Mouse (Mus musculus): ENCODE measurements around the gene Nfatc4.

Gene Nfatc4

DNA sequence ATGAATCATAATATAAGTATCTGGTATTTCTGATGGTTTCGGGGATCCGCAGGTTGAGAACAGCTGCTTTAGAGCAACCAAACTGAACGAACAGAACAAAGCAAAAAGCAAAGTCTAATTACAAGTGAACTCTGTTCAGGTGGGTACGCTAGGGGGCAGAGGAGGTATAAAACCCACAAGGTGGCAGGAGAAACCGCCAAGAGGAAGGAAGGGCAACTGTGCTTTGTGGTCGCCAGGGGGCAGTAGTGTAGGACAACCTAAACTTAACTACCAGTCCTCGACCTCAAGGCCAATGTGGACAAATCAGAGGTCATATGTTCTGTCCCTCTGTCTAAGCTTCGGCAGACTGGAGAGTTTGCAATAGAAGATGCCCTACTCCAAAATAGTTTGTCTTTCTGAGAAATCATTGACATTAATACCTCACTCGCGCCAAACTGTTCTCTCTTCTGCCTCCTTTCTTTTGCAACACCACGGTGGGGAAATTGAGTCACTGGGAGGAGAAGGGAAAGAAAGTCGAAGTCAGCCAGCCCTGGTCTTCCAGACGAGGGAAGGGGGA lies 431 bp upstream of the Nfatc4 start:
- DNase-seq (ENCODE audit: low read depth) = peak; percentile 96

DNA sequence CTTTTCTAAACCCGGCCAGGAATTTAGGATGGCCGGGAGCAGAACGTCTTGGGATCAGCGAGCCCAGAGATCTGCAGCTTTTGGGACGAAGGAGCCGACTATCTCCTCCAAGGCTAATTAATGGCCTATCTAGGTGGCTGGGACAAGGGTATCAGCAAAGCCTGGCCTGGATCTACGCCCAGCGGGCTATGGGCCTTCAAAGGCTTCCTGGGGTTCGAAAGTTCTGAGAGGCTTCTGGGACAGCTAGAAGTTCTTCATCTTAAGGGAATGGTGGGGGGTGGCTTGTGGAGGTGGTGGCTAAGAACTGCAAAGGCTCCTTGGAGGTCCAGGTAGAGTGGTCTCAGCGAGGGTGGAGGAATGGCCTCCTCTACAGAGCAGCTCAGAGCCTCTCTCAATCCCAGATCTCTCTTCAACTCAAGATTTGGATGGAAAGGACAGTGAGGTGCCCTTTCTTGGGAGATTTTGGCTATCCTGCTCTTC lies 1.1 kb downstream of the Nfatc4 start:
- no peak for DNase-seq (ENCODE audit: low read depth)

DNA sequence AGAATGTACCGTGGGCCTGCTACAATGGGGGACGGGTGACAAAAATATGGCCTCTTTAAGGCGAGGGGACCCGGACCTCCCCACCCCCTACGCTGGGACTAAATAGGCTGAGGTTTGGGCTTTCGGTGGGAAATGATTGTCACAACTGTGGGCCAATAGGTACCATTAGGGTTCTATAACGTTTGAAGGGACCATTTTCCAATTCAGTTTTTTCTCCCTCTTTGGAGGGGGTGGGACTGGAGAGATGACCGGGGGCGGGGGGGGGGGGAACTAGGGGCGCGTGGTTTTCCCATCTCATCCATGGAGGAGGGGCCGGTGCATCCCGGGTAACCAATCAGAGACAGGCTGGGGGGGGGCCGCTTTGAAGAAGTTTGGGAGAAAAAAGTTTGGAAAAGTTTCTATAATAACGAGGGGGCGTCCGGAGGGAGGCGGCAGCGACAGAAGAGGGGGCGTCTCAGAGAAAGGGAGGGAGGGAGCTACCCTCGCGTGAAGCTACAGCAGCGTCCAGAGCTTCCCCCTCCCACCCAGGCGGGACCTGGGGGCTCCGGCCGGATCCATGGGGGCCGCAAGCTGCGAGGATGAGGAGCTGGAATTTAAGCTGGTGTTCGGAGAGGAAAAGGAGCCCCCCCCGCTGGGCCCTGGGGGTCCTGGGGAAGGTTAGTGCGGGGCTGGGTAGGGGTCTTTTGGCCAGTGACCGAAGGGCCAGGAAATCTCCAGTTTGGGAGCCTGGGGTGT lies 1.7 kb downstream of the Nfatc4 start:
- peak; percentile 43 for DNase-seq (ENCODE audit: low read depth)

DNA sequence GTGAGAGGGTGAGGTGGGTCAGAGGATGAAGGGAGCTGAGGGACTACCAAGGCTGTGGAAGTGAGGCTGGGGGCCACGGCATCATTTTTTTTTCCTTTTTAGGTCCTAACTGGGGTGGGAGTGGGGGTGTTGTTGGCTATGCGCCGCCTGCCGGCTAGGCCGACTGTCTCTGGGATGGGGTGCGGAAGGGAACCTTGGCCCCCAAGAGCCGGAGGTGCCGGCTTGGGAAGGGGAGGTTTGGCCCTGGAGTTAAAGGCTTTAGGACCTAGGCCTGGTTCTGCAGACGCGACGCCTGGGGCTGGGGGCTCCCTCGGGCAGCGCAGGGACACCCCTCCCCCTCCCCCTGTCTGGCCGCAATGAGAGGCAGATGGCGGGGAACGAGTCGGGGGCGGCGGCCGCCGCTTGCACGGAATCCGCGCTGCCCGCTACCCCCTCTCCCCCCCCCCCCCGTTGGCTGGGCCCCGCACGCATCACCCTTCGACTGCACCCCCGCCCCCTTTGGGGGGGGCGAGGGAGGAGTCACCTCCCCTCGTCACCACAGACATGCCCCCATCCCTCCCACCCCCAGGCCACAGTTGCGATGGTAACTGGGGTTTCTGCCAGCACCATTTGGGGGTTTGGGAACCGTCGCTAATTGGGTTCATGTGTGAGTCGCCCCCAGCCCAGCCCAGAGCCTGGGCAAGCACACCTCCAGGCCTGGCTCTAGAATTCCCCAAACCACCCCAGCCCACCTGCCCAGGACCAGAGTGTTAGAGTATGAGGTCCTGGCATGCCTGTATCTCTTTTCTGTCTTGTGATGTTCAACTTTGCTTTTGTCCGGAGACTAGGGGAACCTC lies 2.5 kb downstream of the Nfatc4 start:
- peak; percentile 40 for DNase-seq (ENCODE audit: low read depth)

DNA sequence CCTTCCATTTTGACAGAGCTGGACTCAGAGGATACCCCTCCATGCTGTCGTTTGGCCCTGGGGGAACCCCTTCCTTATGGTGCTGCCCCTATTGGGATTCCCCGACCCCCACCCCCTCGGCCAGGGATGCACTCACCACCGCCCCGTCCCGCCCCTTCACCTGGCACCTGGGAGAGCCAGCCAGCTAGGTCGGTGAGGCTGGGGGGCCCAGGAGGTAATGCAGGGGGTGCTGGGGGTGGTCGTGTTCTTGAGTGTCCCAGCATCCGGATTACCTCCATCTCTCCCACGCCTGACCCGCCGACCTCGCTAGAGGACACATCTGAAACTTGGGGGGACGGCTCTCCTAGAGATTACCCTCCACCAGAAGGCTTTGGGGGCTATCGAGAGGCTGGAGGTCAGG lies 3.2 kb downstream of the Nfatc4 start:
- DNase-seq (ENCODE audit: low read depth) = no peak

DNA sequence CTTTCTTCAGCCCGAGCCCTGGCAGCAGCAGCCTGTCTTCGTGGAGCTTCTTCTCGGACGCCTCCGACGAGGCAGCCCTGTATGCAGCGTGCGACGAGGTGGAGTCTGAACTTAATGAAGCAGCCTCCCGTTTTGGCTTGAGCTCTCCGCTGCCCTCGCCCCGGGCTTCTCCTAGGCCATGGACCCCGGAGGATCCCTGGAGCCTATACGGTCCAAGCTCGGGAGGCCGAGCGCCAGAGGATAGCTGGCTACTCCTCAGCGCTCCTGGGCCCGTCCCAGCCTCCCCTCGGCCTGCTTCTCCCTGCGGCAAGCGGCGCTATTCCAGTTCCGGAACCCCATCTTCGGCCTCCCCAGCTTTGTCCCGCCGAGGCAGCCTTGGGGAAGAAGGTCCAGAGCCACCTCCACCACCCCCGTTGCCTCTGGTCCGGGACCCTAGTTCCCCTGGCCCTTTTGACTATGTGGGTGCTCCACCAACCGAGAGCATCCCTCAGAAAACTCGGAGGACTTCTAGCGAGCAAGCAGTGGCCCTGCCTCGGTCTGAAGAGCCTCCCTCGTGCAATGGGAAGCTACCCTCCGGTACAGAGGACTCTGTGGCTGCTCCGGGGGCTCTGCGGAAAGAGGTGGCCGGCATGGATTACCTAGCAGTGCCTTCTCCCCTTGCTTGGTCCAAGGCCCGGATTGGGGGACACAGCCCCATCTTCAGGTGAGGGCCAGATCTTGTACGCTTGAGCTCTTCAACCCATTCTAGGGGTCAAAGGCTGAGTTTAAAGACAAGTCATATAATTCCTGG lies 3.8 kb downstream of the Nfatc4 start:
- DNase-seq (ENCODE audit: low read depth) = no peak

DNA sequence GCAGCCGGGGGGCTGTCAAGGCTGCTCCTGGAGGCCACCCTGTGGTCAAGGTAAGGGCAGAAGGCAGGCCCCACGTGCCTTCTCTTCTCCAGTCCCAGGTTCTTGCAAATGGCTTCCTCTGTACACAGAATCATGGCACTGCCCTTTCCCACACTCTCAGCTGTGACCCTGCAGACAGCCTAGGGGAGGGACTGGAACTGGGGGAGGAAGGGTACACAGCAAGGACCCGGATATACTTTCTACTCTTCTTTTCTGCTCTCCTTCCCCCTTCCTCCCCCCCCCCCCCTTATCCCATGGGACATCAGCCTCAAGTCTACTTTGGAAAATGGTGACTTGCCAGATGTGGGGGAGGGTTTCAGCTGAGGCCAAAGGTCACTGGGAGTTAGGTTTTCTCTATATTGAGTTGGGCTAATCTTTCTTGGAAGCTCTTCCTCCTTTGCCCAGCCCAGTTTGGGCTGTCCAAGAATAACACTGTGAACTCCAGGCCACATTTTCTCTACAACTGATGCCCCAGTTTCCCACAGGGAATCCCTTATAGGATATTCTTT lies 5.8 kb downstream of the Nfatc4 start:
- no peak for DNase-seq (ENCODE audit: low read depth)

DNA sequence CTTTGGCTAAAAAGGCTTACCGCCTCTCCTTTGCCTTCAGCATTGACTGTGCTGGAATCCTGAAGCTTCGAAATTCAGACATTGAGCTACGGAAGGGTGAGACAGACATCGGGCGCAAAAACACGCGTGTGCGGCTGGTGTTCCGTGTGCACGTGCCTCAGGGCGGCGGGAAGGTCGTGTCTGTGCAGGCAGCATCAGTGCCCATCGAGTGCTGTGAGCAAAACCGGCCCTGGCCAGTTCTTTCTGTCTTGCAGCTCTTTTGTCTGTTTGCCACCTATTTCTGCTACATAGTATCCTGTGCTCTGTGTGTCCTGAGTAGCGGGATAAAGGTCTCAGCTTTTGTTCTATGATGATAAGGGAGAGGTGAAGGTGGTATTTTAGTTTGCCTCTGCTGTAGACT lies 6.9 kb downstream of the Nfatc4 start:
- DNase-seq (ENCODE audit: low read depth) = no peak

DNA sequence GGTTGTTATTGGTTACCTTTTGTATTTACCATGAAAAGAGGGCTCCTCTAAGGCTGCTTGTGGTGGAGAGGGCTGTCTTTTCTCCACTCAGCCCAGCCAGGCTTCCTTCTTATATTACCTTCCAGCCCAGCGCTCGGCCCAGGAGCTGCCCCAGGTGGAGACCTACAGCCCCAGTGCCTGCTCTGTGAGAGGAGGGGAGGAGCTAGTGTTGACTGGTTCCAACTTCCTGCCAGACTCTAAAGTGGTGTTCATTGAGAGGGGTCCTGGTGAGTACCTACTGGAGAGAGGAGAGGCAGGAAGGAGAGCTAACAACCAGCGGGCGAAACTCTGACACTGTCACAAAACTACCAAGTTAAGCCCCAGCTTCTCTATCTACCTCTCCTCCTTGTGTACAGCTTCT lies 7.4 kb downstream of the Nfatc4 start:
- DNase-seq (ENCODE audit: low read depth) = no peak

DNA sequence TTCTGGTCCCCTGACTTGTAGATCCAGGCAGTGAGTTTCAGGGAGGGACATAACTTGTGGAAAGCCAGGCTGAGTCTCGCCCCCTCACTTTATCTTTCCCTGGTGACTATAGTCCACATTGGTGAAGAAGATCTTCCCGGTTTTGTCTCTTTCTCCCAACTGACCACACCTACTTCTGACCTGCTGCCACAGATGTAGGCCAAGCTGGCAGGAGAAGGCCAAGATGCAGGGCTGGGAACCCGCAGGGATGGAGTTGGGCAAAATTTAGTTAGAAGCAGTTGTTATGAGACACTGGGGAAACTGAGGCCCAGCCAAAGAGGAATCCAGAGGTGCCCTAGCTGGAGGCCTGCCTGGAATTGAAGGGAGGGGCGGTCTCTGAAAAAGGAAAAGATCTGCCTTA lies 10.2 kb downstream of the Nfatc4 start:
- DNase-seq (ENCODE audit: low read depth) = no peak

DNA sequence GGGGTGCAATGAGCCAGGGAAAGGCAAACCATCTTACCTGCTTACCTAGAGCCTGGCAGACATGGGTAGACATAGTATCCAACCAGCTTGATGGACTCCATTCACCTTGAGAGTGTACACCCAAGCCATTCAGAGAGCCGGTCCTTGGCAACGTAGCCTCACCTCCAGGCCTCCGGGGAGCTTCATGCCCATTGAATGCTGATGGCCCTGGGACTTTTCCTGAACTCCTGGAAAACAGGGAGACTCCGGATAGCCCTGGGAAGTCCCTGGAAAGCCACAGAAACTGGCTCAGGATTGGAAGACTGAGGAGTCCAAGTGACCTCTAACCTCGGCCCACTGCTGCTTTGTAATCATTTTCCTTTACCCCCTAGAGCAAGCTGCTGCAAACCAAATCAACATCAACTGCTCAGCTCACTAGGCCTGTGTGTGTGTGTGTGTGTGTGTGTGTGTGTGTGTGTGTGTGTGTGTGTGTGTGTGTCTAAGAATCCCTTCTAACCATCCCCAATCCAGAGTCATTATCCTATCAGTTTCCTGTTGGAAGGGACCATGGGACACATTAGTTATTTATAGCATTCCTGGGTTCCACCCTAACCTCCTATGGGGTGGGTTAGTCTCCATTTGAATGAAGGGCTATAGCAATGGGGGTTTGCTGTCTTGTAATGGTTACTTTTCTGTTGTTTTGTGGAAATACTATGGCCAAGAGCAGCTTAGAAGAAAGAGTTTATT lies 12.0 kb downstream of the Nfatc4 start:
- DNase-seq (ENCODE audit: low read depth) = no peak

DNA sequence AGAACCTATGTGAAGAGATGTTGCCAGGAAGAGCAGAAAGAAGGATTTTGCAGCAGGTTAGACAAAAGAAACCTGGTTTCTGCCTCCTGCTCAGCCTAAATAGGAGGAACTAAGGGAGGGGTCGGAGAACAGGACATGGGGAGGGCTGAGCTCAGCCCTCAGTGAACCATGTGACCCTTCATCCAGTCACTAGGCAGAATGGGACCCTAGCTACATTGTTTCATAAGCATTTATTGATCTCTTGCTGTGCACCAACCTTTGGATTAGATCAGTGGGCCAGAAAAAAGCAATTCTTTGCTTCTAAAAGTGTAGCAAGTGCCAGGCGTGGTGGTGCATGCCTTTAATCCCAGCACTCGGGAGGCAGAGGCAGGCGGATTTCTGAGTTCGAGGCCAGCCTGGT lies 15.4 kb downstream of the Nfatc4 start:
- no peak for DNase-seq (ENCODE audit: low read depth)

DNA sequence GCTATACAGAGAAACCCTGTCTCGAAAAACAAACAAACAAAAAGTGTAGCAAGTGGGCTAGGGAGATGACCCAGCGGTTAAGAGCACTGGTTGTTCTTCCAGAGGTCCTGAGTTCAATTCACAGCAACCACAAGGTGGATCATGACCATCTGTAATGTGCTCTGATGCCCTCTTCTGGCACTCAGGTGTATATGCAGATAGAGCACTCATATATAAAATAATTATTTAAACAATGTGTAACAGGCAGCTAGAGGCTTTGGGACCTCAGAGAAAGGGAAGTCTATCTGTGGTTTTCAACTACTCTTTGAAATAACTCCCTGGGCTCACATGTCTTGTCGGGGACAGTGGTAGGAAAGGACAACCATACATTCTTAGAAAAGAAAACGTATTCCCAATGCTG lies 15.8 kb downstream of the Nfatc4 start:
- no peak for DNase-seq (ENCODE audit: low read depth)

DNA sequence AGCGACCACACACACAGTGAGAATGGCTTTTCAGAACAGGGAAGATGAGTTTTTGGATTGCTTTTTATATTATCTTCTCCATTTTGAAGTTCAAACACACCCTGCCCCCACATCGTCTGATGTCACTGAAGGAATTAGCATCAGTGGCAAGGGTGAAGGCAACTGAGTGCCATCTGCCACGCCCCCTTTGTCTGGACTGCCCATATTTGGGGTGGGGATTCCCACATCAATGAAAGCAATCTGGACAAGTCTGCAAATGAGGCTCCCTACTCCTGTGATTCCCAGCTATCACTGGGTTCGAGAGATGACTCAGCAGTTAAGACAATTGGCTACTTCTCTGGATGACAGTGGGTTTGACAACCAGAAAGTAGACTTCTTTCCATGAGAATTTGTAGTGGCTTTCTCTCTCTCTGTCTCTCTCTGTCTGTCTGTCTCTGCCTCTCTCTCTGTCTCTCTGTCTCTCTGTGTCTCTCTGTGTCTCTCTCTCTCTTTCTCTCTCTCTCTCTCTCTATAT lies 18.0 kb downstream of the Nfatc4 start:
- no peak for DNase-seq (ENCODE audit: low read depth)

DNA sequence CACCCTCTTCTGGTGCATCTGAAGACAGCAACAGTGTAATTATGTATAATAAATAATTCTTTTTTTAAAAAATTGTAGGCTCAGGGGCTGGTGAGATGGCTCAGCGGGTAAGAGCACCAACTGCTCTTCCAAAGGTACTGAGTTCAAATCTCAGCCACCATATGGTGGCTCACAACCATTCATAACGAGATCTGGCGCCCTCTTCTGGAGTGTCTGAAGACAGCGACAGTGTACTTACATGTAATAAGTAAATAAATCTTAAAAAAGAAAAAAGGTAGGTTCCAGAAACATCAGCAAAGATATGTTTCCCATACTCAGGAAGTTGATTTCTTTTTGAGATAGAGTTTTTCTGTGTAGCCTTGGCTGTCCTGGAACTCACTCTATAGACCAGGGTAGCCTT lies 19.9 kb downstream of the Nfatc4 start:
- no peak for DNase-seq (ENCODE audit: low read depth)

DNA sequence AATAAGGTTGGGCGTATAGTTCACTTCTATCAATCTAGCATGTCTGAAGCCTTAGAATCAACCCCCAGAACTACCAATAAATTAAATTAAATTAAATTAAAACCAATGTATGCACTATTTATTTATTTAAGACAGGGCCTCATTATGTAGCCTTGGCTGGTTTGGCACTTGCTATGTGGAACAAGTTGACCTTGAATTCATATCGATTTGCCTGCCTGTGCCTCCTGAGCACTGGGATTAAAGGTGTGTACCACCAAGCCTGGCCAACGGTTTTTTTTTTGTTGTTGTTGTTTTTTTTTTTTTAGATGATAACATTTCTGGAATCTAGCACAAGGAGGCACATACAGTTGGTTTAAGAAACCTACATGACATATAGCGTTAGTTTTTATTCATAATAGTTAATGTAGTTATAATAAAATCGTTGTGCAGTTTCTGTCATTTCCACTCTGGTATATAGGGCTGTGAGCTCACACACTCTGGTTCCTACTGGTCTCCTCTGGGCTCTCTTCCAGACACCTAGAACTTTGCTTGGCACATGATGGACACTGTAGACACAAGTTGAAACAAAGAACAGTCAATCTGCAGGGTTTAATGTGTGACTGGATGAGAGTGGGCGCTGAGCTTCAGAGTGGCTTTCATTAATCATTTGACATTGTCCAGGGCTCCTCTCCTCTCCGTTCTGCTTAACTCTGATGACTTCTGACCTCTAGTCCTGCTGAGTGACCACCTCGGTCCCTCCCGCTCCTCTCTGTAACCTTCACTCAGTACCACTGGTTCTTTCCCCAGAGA lies 22.8 kb downstream of the Nfatc4 start:
- DNase-seq (ENCODE audit: low read depth) = no peak

DNA sequence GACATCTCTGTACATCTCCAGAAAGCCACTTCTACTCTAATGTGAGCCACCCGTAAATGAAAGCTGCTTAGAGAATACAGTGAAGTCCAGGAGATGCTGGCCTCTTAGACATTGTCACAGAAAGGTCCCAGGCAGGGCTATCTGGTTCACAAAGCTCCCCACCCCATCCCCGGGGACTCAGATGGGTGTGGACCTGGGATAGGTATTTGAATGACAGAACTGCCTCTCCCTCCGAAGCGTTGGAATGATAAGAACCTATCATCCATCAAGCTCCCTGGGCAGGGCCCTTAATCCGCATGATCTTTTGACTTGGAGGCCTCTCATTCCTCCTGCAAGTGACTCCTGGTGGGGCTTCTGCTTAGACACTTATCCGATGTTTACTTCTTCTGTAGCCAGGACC lies 27.9 kb downstream of the Nfatc4 start:
- no peak for DNase-seq (ENCODE audit: low read depth)

DNA sequence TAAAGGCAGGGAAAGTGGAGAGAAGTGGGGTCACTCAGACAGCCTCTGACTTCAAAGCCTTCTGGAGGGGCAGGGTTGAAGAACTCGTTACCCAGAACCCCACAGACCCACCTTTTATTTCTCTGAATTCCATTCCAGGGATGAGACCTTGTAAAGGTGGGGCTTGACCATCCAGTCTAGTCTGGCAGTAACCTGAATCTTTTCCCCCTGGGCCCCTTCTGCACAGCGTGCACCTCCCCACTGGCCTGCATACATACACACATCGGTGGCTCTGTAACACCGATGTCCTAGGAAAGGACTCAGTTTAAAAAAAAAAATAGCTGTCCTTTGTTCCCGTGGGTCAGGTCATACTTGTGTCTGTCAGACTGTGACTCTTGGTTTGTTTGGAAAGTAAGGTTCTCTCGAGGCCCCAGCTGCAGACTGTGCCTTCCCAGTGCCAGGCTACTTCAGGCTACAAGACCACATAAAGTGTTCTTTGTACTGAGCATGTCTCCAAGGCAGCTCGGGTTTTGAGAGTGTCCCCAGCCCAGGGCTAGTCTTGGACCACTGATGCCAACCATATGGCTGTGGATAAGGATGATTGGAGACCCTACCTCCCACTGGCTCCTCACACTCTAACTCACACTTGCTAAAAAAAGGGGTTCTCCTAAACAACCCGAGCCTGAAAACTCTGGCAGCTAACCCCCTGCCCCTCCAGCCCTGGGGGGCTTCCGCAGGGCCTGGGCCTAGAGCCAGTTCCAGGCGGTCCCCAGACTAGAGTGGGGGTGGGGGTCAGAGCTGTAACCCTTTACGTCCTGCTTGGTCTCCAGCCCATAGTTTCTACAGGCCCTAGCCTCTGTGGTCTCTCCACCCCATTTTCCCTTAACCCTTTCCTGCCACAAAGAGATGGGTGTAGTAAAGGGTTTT lies 30.0 kb downstream of the Nfatc4 start:
- DNase-seq (ENCODE audit: low read depth) = no peak

DNA sequence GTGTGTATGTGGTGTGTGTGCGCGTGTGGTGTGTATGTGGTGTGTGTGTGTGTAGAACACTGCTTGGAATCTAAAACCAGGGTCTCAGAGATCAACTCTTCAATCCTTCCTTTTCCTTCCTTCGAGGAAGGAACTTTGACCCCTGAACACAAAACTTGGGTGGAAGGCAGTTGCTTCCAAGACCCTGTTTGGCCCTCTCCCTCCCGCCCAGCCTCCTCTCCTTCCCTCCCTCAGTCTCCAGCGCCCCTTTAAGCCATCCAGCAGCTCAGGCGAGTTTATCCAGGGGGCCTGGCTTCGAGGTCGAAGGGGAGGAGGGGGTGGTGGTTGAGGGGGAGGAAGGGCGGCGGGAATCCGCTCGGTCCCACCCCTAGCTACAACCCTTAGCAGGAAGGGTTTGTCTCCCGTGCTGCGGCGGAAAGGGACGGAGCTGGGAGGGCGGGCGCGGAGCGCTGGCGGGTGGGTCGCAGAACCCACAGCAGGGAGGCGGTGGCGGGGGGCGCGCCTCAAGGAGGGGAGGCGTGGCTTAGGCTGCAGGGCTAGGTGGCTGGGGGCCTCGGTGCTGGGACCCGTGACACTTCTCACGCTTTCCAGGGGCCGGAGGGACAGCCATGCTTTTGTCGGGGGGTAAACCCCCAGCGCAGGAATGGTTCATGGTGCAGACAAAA lies 30.8 kb downstream of the Nfatc4 start, which contains the start of gene Nynrin:
Gene Nynrin (plus strand): TSS at position 390 of the 665 bp plus-strand sequence.
- no peak for DNase-seq (ENCODE audit: low read depth)
